Mouse (Mus musculus) olfactory bulb, adult 2 months (tissue): ENCODE measurements at regions not wholly inside any gene's neighbourhood (a gene's known extent, or its start where the extent isn't known, plus 50 kb on each side); places are given as distances from the start of the nearest gene placed in this dataset.

ENCODE experiments used
- CTCF ChIP-seq: fragments of 200-500 bp; IDR thresholded peaks from 2 replicates; pipeline ENCODE4 v1.5.1; 2012; ENCODE audit warnings: low read depth, mild to moderate bottlenecking, low read length, moderate library complexity; ENCODE audit not compliant: insufficient read depth
- POLR2A ChIP-seq: fragments of 200-500 bp; IDR thresholded peaks from 2 replicates; pipeline ENCODE4 v1.6.1; 2012; ENCODE audit warnings: mild to moderate bottlenecking, low read depth, low read length, moderate library complexity; ENCODE audit not compliant: insufficient read depth

DNA sequence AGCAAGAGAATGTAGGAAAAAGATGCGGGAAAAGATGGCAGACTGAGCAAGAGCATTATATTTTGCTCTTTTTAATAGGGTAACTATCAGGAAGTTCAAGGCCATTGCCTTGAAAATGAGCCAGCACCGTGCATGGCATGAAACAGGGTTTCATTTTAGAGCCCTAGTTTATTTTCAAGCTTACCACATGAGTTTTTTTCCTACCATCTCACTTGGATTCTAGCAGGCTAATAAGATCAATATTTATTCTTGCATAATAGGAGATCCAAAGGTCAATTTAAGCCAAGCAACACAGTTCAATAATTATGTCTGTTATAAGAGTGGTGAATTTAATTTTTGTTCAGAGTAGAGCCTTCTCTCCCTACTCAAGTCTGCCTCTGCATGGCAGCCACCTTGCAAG lies 149.9 kb upstream of the Plppr1 start:
- no peak for TF ChIP-seq POLR2A
- TF ChIP-seq CTCF: no peak
